8 mouse cellular contexts compared by ENCODE assay signal in genomic region chr11:78832816-78833314, GRCm38 (mm10). TPM values are rescaled to one million over a fixed set of nuclear protein-coding genes. Genes with fewer than 3 reads are reported as not detected.
DNase-seq lines count a peak whose midpoint lies in the region; ATAC-seq and TF ChIP-seq lines count a peak whose summit lies in the region.
"Had no signal": no experiment of that assay in that cellular context is flagged by ENCODE, and none has a peak within 500 bp of the region (broad histone marks: within the 10 kb centered on the region; RNA-seq: fewer than 3 reads in every experiment).

No protein-coding gene starts in this region.

- H3K9me3 ChIP-seq in G1E (replicated peaks) = no peaks in the 10 kb centered on the region
- H3K9me3 ChIP-seq in lung, embryonic 16.5 days (ENCODE audit: control insufficient read depth, low read length) = no peaks in the 10 kb centered on the region
- no peaks in the 10 kb centered on the region for H3K9me3 ChIP-seq in hindbrain, embryonic 14.5 days (ENCODE audit: control insufficient read depth, low read length)
- H3K9me3 ChIP-seq: embryonic facial prominence, embryonic 12.5 days had no signal

- H3K27ac ChIP-seq in gastrocnemius, adult 2 months = no peak overlapping the region
- H3K27ac ChIP-seq in kidney, adult 2 months (ENCODE audit: insufficient read depth, low read depth, low read length) = peak overlapping the region; percentile 24; the same call in 1 of the 2 replicates
- peak overlapping the region; percentile 25; the same call in 1 of the 2 replicates for H3K27ac ChIP-seq in lung, embryonic 16.5 days (ENCODE audit: low read length)
- no peak overlapping the region for H3K27ac ChIP-seq in hindbrain, embryonic 14.5 days
- H3K27ac ChIP-seq: embryonic facial prominence, embryonic 12.5 days had no signal

- peaks cover 50% of the 10 kb centered on the region for H3K36me3 ChIP-seq in G1E (replicated peaks)
- no peaks in the 10 kb centered on the region for H3K36me3 ChIP-seq in kidney, adult 2 months (ENCODE audit: control insufficient read depth, insufficient read depth, low read length)
- H3K36me3 ChIP-seq in lung, embryonic 16.5 days (ENCODE audit: control insufficient read depth, insufficient read depth, low read length) = no peaks in the 10 kb centered on the region
- no peaks in the 10 kb centered on the region for H3K36me3 ChIP-seq in hindbrain, embryonic 14.5 days (replicated peaks; ENCODE audit: control insufficient read depth, insufficient read depth)
- H3K36me3 ChIP-seq: embryonic facial prominence, embryonic 12.5 days had no signal

- H3K4me2 ChIP-seq in lung, embryonic 16.5 days (ENCODE audit: low read depth, low read length) = no peak overlapping the region
- no peak overlapping the region for H3K4me2 ChIP-seq in hindbrain, embryonic 14.5 days (replicated peaks)
- H3K4me2 ChIP-seq: embryonic facial prominence, embryonic 12.5 days had no signal

- DNase-seq in 3T3-L1 (ENCODE audit: low read depth, low spot score) (peak; percentile 42), G1E (ENCODE audit: low spot score) (peak; percentile 90)
- peak; percentile 34 for DNase-seq in gastrocnemius, adult 2 months
- peak; percentile 78 for DNase-seq in kidney, adult 2 months
- DNase-seq in embryo, embryonic 11 days = no peak
- no peak for DNase-seq in hindbrain, embryonic 14.5 days (ENCODE audit: low spot score)

- ATAC-seq in G1E (ENCODE audit: extremely low read depth, insufficient number of reproducible peaks, low FRiP score, poor library complexity, severe bottlenecking) = peak; percentile 89
- peak; percentile 82 for ATAC-seq in lung, embryonic 16.5 days (ENCODE audit: low read depth)
- ATAC-seq in hindbrain, embryonic 14.5 days (ENCODE audit: low FRiP score) = no peak

- no peak for TF ChIP-seq POLR2A in kidney, adult 2 months (IDR thresholded peaks at IDR 0.05; ENCODE audit: low read depth, low read length)

- WGBS in kidney, adult 2 months = 55% methylated on average over 13 of the region's 13 CpGs
- 37% methylated on average over 13 of the region's 13 CpGs for WGBS in lung, embryonic 16.5 days
- 71% methylated on average over 13 of the region's 13 CpGs for WGBS in hindbrain, embryonic 14.5 days

- H3K4me1 ChIP-seq in G1E (ENCODE audit: insufficient read depth, low read depth, low read length) = peaks cover 78% of the 10 kb centered on the region
- 0 out of 2 replicates have a peak, but pooled peaks cover 2% of the 10 kb centered on the region for H3K4me1 ChIP-seq in kidney, adult 2 months (ENCODE audit: control insufficient read depth, insufficient read depth, low read length)
- peaks cover 23% of the 10 kb centered on the region for H3K4me1 ChIP-seq in lung, embryonic 16.5 days (replicated peaks; ENCODE audit: control insufficient read depth, insufficient read depth, low read length)
- H3K4me1 ChIP-seq in hindbrain, embryonic 14.5 days (replicated peaks; ENCODE audit: control insufficient read depth, insufficient read depth, low read length) = peaks cover under 1% of the 10 kb centered on the region; the same call in 1 of the 2 replicates

- intact Hi-C loops in gastrocnemius, adult 2 months (cut with DNase I) = no loop called here

- H3K27me3 ChIP-seq in G1E (ENCODE audit: insufficient read depth, low read length) = no peaks in the 10 kb centered on the region
- H3K27me3 ChIP-seq in kidney, adult 2 months (replicated peaks; ENCODE audit: control insufficient read depth, insufficient read depth, low read length) = no peaks in the 10 kb centered on the region
- H3K27me3 ChIP-seq in lung, embryonic 16.5 days (ENCODE audit: control insufficient read depth, insufficient read depth, low read depth, low read length) = no peaks in the 10 kb centered on the region
- no peaks in the 10 kb centered on the region for H3K27me3 ChIP-seq in hindbrain, embryonic 14.5 days (ENCODE audit: control insufficient read depth, insufficient read depth, low read length)
- H3K27me3 ChIP-seq: embryonic facial prominence, embryonic 12.5 days had no signal

- no peak overlapping the region for H3K9ac ChIP-seq in lung, embryonic 16.5 days (ENCODE audit: low read length)
- no peak overlapping the region for H3K9ac ChIP-seq in hindbrain, embryonic 14.5 days
- H3K9ac ChIP-seq: embryonic facial prominence, embryonic 12.5 days had no signal

- no peak for TF ChIP-seq CTCF in G1E (IDR thresholded peaks at IDR 0.05; ENCODE audit: low read depth, low read length)
- no peak for TF ChIP-seq CTCF in gastrocnemius, adult 2 months (IDR thresholded peaks at IDR 0.05)
- TF ChIP-seq CTCF in kidney, adult 2 months (conservative IDR thresholded peaks at IDR 0.05; ENCODE audit: insufficient read depth, insufficient read length, low read depth, low read length) = no peak

- peak overlapping the region; percentile 61; the same call in 1 of the 2 replicates for H3K4me3 ChIP-seq in G1E (ENCODE audit: low read depth, low read length)
- no peak overlapping the region for H3K4me3 ChIP-seq in gastrocnemius, adult 2 months
- no peak overlapping the region for H3K4me3 ChIP-seq in kidney, adult 2 months (ENCODE audit: insufficient read depth, low read depth, low read length)
- H3K4me3 ChIP-seq in lung, embryonic 16.5 days (ENCODE audit: low read length) = no peak overlapping the region
- no peak overlapping the region for H3K4me3 ChIP-seq in hindbrain, embryonic 14.5 days (replicated peaks; ENCODE audit: low read length)
- H3K4me3 ChIP-seq: embryonic facial prominence, embryonic 12.5 days had no signal

RNA-seq across cellular contexts. Expression of gene Lyrm9, which starts 6.5 kb away (rescaled TPM):
- 15.2 and 24.9 TPM in 2 replicates for total RNA-seq in G1E (2014; fragmentation: Nextera tagmentation)
- 52.1 and 86.5 TPM in 2 replicates for total RNA-seq in G1E (2017)
- 211 and 274 TPM in 2 replicates for polyA plus RNA-seq in G1E (2012)
- total RNA-seq in gastrocnemius, adult 2 months (2021) = 10 to 100 TPM; 15.0 to 15.3 TPM
- polyA plus RNA-seq in kidney, adult 2 months (2012; rRNA removed) = 22.4 and 24.9 TPM in 2 replicates
- 16.3 and 17.7 TPM in 2 replicates for polyA plus RNA-seq in lung, embryonic 16.5 days (2015; fragmentation: Nextera tagmentation; extraction: Ambion mirVana)
- 32.3 and 35.7 TPM in 2 replicates for polyA plus RNA-seq in hindbrain, embryonic 14.5 days (2014; fragmentation: Nextera tagmentation; extraction: Ambion mirVana)

Comparison
In these comparisons a context has a peak if more than half of its experiments do, and no peak if none do; other contexts are left out.
1. DNase-seq: peak in 3T3-L1 (single experiment), G1E (single experiment), gastrocnemius, adult 2 months (single experiment) and kidney, adult 2 months (single experiment); none in embryo, embryonic 11 days (single experiment) and hindbrain, embryonic 14.5 days (single experiment).
2. H3K27ac ChIP-seq: peak in kidney, adult 2 months (single experiment) and lung, embryonic 16.5 days (single experiment); none in gastrocnemius, adult 2 months (single experiment) and hindbrain, embryonic 14.5 days (single experiment).